Mouse (Mus musculus): Measurements from ENCODE around the gene Rpap2.
A peak's percentile ranks its signal among the peaks of the same experiment; 100 is the strongest.

The Rpap2 gene

GRCm38 (mm10) chr5:107597301-107598077 is at the start of gene Rpap2, which contains the start of gene Glmn:
Gene Rpap2 (plus strand): TSS chr5:107597373.
Gene Glmn (minus strand): TSS chr5:107597888.
- DNase-seq (ENCODE audit: low spot score) = peak; percentile 90

GRCm38 (mm10) chr5:107547955-107548354 is 49.2 kb upstream of the Rpap2 start:
- DNase-seq (ENCODE audit: low spot score) = no peak

GRCm38 (mm10) chr5:107548444-107548843 is 48.7 kb upstream of the Rpap2 start:
- no peak for DNase-seq (ENCODE audit: low spot score)

GRCm38 (mm10) chr5:107554336-107554735 is 42.8 kb upstream of the Rpap2 start:
- DNase-seq (ENCODE audit: low spot score) = no peak

- no peak for DNase-seq (ENCODE audit: low spot score)
Observed at GRCm38 (mm10) chr5:107556969-107557368, 40.2 kb upstream of the Rpap2 start.

- no peak for DNase-seq (ENCODE audit: low spot score)
Observed at GRCm38 (mm10) chr5:107569148-107569547, 28.0 kb upstream of the Rpap2 start.

GRCm38 (mm10) chr5:107598380-107598779 is 1.2 kb downstream of the Rpap2 start:
- no peak for DNase-seq (ENCODE audit: low spot score)

- DNase-seq (ENCODE audit: low spot score) = peak; percentile 88
Observed at GRCm38 (mm10) chr5:107611224-107611623, 14.1 kb downstream of the Rpap2 start.

- no peak for DNase-seq (ENCODE audit: low spot score)
Observed at GRCm38 (mm10) chr5:107617986-107618385, 20.8 kb downstream of the Rpap2 start.

- DNase-seq (ENCODE audit: low spot score) = no peak
Observed at GRCm38 (mm10) chr5:107621327-107621726, 24.2 kb downstream of the Rpap2 start.

GRCm38 (mm10) chr5:107633651-107634050 is 36.5 kb downstream of the Rpap2 start:
- no peak for DNase-seq (ENCODE audit: low spot score)

GRCm38 (mm10) chr5:107637106-107637505 is 39.9 kb downstream of the Rpap2 start:
- DNase-seq (ENCODE audit: low spot score) = peak; percentile 10

GRCm38 (mm10) chr5:107638366-107638765 is 41.2 kb downstream of the Rpap2 start:
- DNase-seq (ENCODE audit: low spot score) = no peak

GRCm38 (mm10) chr5:107644595-107644994 is 47.4 kb downstream of the Rpap2 start:
- DNase-seq (ENCODE audit: low spot score) = no peak

GRCm38 (mm10) chr5:107645935-107646334 is 48.8 kb downstream of the Rpap2 start:
- no peak for DNase-seq (ENCODE audit: low spot score)

GRCm38 (mm10) chr5:107647580-107647979 is 50.4 kb downstream of the Rpap2 start:
- DNase-seq (ENCODE audit: low spot score) = no peak

GRCm38 (mm10) chr5:107648552-107649125 is 51.5 kb downstream of the Rpap2 start:
- no peak for DNase-seq (ENCODE audit: low spot score)

- no peak for DNase-seq (ENCODE audit: low spot score)
Observed at GRCm38 (mm10) chr5:107649680-107650079, 52.5 kb downstream of the Rpap2 start.

- DNase-seq (ENCODE audit: low spot score) = no peak
Observed at GRCm38 (mm10) chr5:107650427-107650826, 53.3 kb downstream of the Rpap2 start.

GRCm38 (mm10) chr5:107652055-107652660 is 55.0 kb downstream of the Rpap2 start:
- DNase-seq (ENCODE audit: low spot score) = no peak

- no peak for DNase-seq (ENCODE audit: low spot score)
Observed at GRCm38 (mm10) chr5:107678392-107678791, 81.2 kb downstream of the Rpap2 start.

GRCm38 (mm10) chr5:107681300-107681699 is 84.1 kb downstream of the Rpap2 start:
- DNase-seq (ENCODE audit: low spot score) = no peak

GRCm38 (mm10) chr5:107684380-107684779 is 87.2 kb downstream of the Rpap2 start:
- DNase-seq (ENCODE audit: low spot score) = no peak

Data from embryo, embryonic 10.5 days (tissue).